Mouse (Mus musculus) myocyte (in vitro differentiated cells): ENCODE data around the gene Sh3bgr. TPM values are rescaled to one million over a fixed set of nuclear protein-coding genes. Genes with fewer than 3 reads are reported as not detected.

Experiments used
- H3K27me3 ChIP-seq: one replicate; pipeline ENCODE4 v1.6.1; 2011; ENCODE audit not compliant: control insufficient read depth, insufficient read depth, insufficient read length
- H3K36me3 ChIP-seq: one replicate; pipeline ENCODE4 v1.6.1; 2011; ENCODE audit not compliant: control insufficient read depth, insufficient read depth
- H3K4me2 ChIP-seq: one replicate; pipeline ENCODE4 v1.6.1; 2011; ENCODE audit warnings: low read depth, control low read depth
- H3K4me3 ChIP-seq: one replicate; pipeline ENCODE4 v1.5.1; 2011; ENCODE audit warnings: mild to moderate bottlenecking, control low read depth, moderate library complexity
- H3K79me2 ChIP-seq: one replicate; pipeline ENCODE4 v1.6.1; 2011; ENCODE audit not compliant: control insufficient read depth, insufficient read depth
- H3ac ChIP-seq: one replicate; pipeline ENCODE4 v1.6.1; 2011; ENCODE audit not compliant: control insufficient read depth, insufficient read length
- USF1 ChIP-seq: IDR thresholded peaks from one replicate; pipeline ENCODE4 v1.6.1; 2011; ENCODE audit warnings: low read depth, mild to moderate bottlenecking, control low read depth, moderate library complexity
- polyA plus RNA-seq: library from polyadenylated mRNA; unstranded; fragments of >200 nt; fragmentation: generic; extraction: Trizol; gene quantifications from one replicate; pipeline ENCODE4 v1.2.1, GENCODE M21; 2012; ENCODE audit warnings: missing spikeins

Gene Sh3bgr
- polyA plus RNA-seq, 1 experiment, result 32.7 TPM

GRCm38 (mm10) chr16:96276596-96276995, 76.3 kb downstream of the Sh3bgr start:
- no peaks in the 10 kb centered on the region for H3K36me3 ChIP-seq
- no peaks in the 10 kb centered on the region for H3K79me2 ChIP-seq
- peaks cover 45% of the 10 kb centered on the region for H3K27me3 ChIP-seq
- H3ac ChIP-seq, result no peak overlapping the region
- H3K4me3 ChIP-seq, result no peak overlapping the region
- TF ChIP-seq USF1, result no peak
- no peak overlapping the region for H3K4me2 ChIP-seq

Other genes starting within 250 kb of the Sh3bgr start
- 38.5 TPM for gene Psmg1, start 209.5 kb upstream of the Sh3bgr start, polyA plus RNA-seq
- 21.4 TPM for gene Brwd1, start 117.9 kb upstream of the Sh3bgr start, polyA plus RNA-seq
- gene Hmgn1, start 72.7 kb upstream of the Sh3bgr start, polyA plus RNA-seq, result 120 TPM
- gene Wrb, start 55.0 kb upstream of the Sh3bgr start, polyA plus RNA-seq, result 16.4 TPM
- gene Lca5l, start 8.2 kb upstream of the Sh3bgr start, polyA plus RNA-seq, result 0.18 TPM
- 5.0 TPM for gene B3galt5, start 35.4 kb downstream of the Sh3bgr start, polyA plus RNA-seq
- 0.07 TPM for gene Itgb2l, start 243.2 kb downstream of the Sh3bgr start, polyA plus RNA-seq